Mouse (Mus musculus): Measurements from ENCODE around the gene Tlk1.

- no peak for TF ChIP-seq CTCF (IDR thresholded peaks at IDR 0.05; ENCODE audit: low read depth)
- TF ChIP-seq EP300 (optimal IDR thresholded peaks at IDR 0.05), result no peak
Observed at GRCm38 (mm10) chr2:70809921-70810320, 15.6 kb downstream of the Tlk1 start.
